Mouse (Mus musculus) neural tube, embryonic 11.5 days (tissue): ENCODE measurements around the gene Slc2a9. TPM values are rescaled to one million over a fixed set of nuclear protein-coding genes. Genes with fewer than 3 reads are reported as not detected.

Source experiments
- ATAC-seq: fragments of 200-750 bp; cut with Nextera tagmentation; 2 replicates; pipeline ENCODE4 v1.8.0; 2017; ENCODE audit warnings: moderate number of reproducible peaks, mild to moderate bottlenecking, moderate TSS enrichment, moderate library complexity; ENCODE audit not compliant: insufficient read depth, low FRiP score, low TSS enrichment
- DNase-seq: peaks from one replicate; pipeline ENCODE4 v3.0.0-alpha.2; 2015; ENCODE audit warnings: low spot score
- H3K27ac ChIP-seq: fragments of 300-500 bp; sonication (generic); 2 replicates; pipeline ENCODE4 v1.5.1; 2014; ENCODE audit warnings: low read depth, mild to moderate bottlenecking, low read length
- H3K27me3 ChIP-seq: fragments of 300-500 bp; sonication (generic); 2 replicates; pipeline ENCODE4 v1.6.1; 2014; ENCODE audit warnings: mild to moderate bottlenecking, low read length, mixed read lengths; ENCODE audit not compliant: control insufficient read depth, insufficient read depth
- H3K36me3 ChIP-seq: fragments of 300-500 bp; sonication (generic); 2 replicates; pipeline ENCODE4 v1.6.1; 2014; ENCODE audit warnings: mild to moderate bottlenecking, low read length, moderate library complexity, mixed read lengths; ENCODE audit not compliant: control insufficient read depth, insufficient read depth
- H3K4me1 ChIP-seq: fragments of 300-500 bp; sonication (generic); 2 replicates; pipeline ENCODE4 v1.6.1; 2014; ENCODE audit warnings: low read length, mixed read lengths; ENCODE audit not compliant: control insufficient read depth, insufficient read depth
- H3K4me2 ChIP-seq: fragments of 300-500 bp; sonication (generic); 2 replicates; pipeline ENCODE4 v1.6.1; 2014; ENCODE audit warnings: low read depth, mild to moderate bottlenecking, moderate library complexity
- H3K4me3 ChIP-seq: fragments of 300-500 bp; sonication (generic); 2 replicates; pipeline ENCODE4 v1.5.1; 2014; ENCODE audit warnings: low read depth, low read length
- H3K9ac ChIP-seq: fragments of 300-500 bp; sonication (generic); 2 replicates; pipeline ENCODE4 v1.6.1; 2014; ENCODE audit warnings: mild to moderate bottlenecking, low read length
- H3K9me3 ChIP-seq: fragments of 300-500 bp; sonication (generic); 2 replicates; pipeline ENCODE4 v1.6.1; 2016; ENCODE audit warnings: low read length; ENCODE audit not compliant: control insufficient read depth
- WGBS: fragments of 180-500 bp; shearing (Covaris S2); extraction: QIAGEN DNeasy Blood & Tissue Kit; methylation state at CpG from one replicate; pipeline ENCODE4 v1.1.7; 2014; 5-methylcytosine and 5-hydroxymethylcytosine counted together
- polyA plus RNA-seq: library from polyadenylated mRNA; unstranded; fragments of >200 nt; fragmentation: Nextera tagmentation; extraction: Ambion mirVana; gene quantifications from 2 replicates; pipeline ENCODE4 v1.2.1, GENCODE M21; 2014

Slc2a9 gene
- polyA plus RNA-seq: 0.18 and 0.77 TPM in 2 replicates

- DNase-seq: no peak
- WGBS: 95% methylated on average over 4 of the region's 4 CpGs
- ATAC-seq: no peak
These were observed at the start of gene Slc2a9 for GRCm38 (mm10) chr5:38502992-38503391. TSS of gene Slc2a9 (minus strand) at chr5:38503143.

GRCm38 (mm10) chr5:38552615-38553014, 49.7 kb upstream of the Slc2a9 start:
- Histone ChIP-seq H3K36me3 (peaks cover 16% of the 10 kb centered on the region), H3K27ac (no peak overlapping the region), H3K9ac (no peak overlapping the region), H3K4me1 (no peaks in the 10 kb centered on the region), H3K9me3 (no peaks in the 10 kb centered on the region), H3K4me2 (no peak overlapping the region), H3K4me3 (no peak overlapping the region), H3K27me3 (no peaks in the 10 kb centered on the region)
- ATAC-seq (no peak), DNase-seq (no peak)
- WGBS: 90% methylated on average over 3 of the region's 3 CpGs

More at GRCm38 (mm10) chr5:38502992-38503391, at the start of gene Slc2a9:
- Histone ChIP-seq H3K27me3 (no peaks in the 10 kb centered on the region), H3K27ac (no peak within 1 kb of the TSS), H3K9me3 (no peaks in the 10 kb centered on the region), H3K36me3 (no peaks in the 10 kb centered on the region), H3K4me2 (no peak within 1 kb of the TSS), H3K4me1 (no peaks in the 10 kb centered on the region), H3K9ac (no peak within 1 kb of the TSS), H3K4me3 (no peak within 1 kb of the TSS)

- no peak overlapping the region for H3K4me2 ChIP-seq
- 85% methylated on average over 1 of the region's 1 CpGs for WGBS
- H3K9ac ChIP-seq: no peak overlapping the region
- no peaks in the 10 kb centered on the region for H3K27me3 ChIP-seq
- DNase-seq (no peak), ATAC-seq (no peak)
- H3K4me3 ChIP-seq: no peak overlapping the region
- no peaks in the 10 kb centered on the region for H3K4me1 ChIP-seq
- H3K9me3 ChIP-seq: no peaks in the 10 kb centered on the region
- no peak overlapping the region for H3K27ac ChIP-seq
- H3K36me3 ChIP-seq: peaks cover 17% of the 10 kb centered on the region
These were observed 47.4 kb upstream of the Slc2a9 start for GRCm38 (mm10) chr5:38550221-38550768.

- H3K27me3 ChIP-seq: no peaks in the 10 kb centered on the region
- H3K9ac ChIP-seq: no peak overlapping the region
- H3K4me3 ChIP-seq: no peak overlapping the region
- no peak overlapping the region for H3K4me2 ChIP-seq
- DNase-seq: no peak
- peaks cover 21% of the 10 kb centered on the region for H3K36me3 ChIP-seq
- no peaks in the 10 kb centered on the region for H3K4me1 ChIP-seq
- ATAC-seq: no peak
- H3K9me3 ChIP-seq: no peaks in the 10 kb centered on the region
- WGBS: 91% methylated on average over 3 of the region's 3 CpGs
- H3K27ac ChIP-seq: no peak overlapping the region
These were observed 46.5 kb upstream of the Slc2a9 start for GRCm38 (mm10) chr5:38549461-38549909.

GRCm38 (mm10) chr5:38547375-38547774, 44.4 kb upstream of the Slc2a9 start:
- no peaks in the 10 kb centered on the region for H3K27me3 ChIP-seq
- H3K4me2 ChIP-seq: no peak overlapping the region
- H3K27ac ChIP-seq: no peak overlapping the region
- no peak overlapping the region for H3K9ac ChIP-seq
- 62% methylated on average over 6 of the region's 6 CpGs for WGBS
- H3K4me1 ChIP-seq: no peaks in the 10 kb centered on the region
- ATAC-seq (no peak), DNase-seq (no peak)
- no peak overlapping the region for H3K4me3 ChIP-seq
- peaks cover 23% of the 10 kb centered on the region for H3K36me3 ChIP-seq
- no peaks in the 10 kb centered on the region for H3K9me3 ChIP-seq

- no peaks in the 10 kb centered on the region for H3K27me3 ChIP-seq
- H3K4me3 ChIP-seq: no peak overlapping the region
- no peaks in the 10 kb centered on the region for H3K4me1 ChIP-seq
- peaks cover 20% of the 10 kb centered on the region for H3K36me3 ChIP-seq
- no peak overlapping the region for H3K4me2 ChIP-seq
- WGBS: 79% methylated on average over 5 of the region's 5 CpGs
- ATAC-seq (no peak), DNase-seq (no peak)
- no peak overlapping the region for H3K27ac ChIP-seq
- H3K9me3 ChIP-seq: no peaks in the 10 kb centered on the region
- H3K9ac ChIP-seq: no peak overlapping the region
These were observed 41.8 kb upstream of the Slc2a9 start for GRCm38 (mm10) chr5:38544423-38545415.

- Histone ChIP-seq H3K27ac (no peak overlapping the region), H3K27me3 (no peaks in the 10 kb centered on the region), H3K4me1 (no peaks in the 10 kb centered on the region), H3K36me3 (peaks cover 24% of the 10 kb centered on the region), H3K4me3 (no peak overlapping the region), H3K9ac (no peak overlapping the region), H3K4me2 (no peak overlapping the region), H3K9me3 (no peaks in the 10 kb centered on the region)
- ATAC-seq (no peak), DNase-seq (no peak)
- 90% methylated on average over 4 of the region's 4 CpGs for WGBS
These were observed 40.7 kb upstream of the Slc2a9 start for GRCm38 (mm10) chr5:38543496-38544217.

- no peak overlapping the region for H3K4me3 ChIP-seq
- no peaks in the 10 kb centered on the region for H3K27me3 ChIP-seq
- ATAC-seq: no peak
- DNase-seq: no peak
- peaks cover 22% of the 10 kb centered on the region for H3K36me3 ChIP-seq
- 86% methylated on average over 3 of the region's 3 CpGs for WGBS
- no peak overlapping the region for H3K9ac ChIP-seq
- H3K9me3 ChIP-seq: no peaks in the 10 kb centered on the region
- H3K27ac ChIP-seq: no peak overlapping the region
- no peak overlapping the region for H3K4me2 ChIP-seq
- no peaks in the 10 kb centered on the region for H3K4me1 ChIP-seq
These were observed 38.8 kb upstream of the Slc2a9 start for GRCm38 (mm10) chr5:38541728-38542127.
